Mouse (Mus musculus) A20 (cell line): ENCODE data around the gene Atox1.

ENCODE experiments used
- DNase-seq: peaks from one replicate; pipeline ENCODE4 v3.0.0-alpha.2; 2011; ENCODE audit warnings: low read depth, low spot score

Gene Atox1

GRCm38 (mm10) chr11:55414314-55414713, 46.7 kb downstream of the Atox1 start:
- DNase-seq = no peak

- DNase-seq = no peak
These were observed 47.6 kb downstream of the Atox1 start for GRCm38 (mm10) chr11:55413416-55413796.

- DNase-seq = no peak
These were observed 48.2 kb downstream of the Atox1 start for GRCm38 (mm10) chr11:55412680-55413415.

- DNase-seq = no peak
These were observed 49.0 kb downstream of the Atox1 start for GRCm38 (mm10) chr11:55412034-55412433.

GRCm38 (mm10) chr11:55410502-55410901, 50.5 kb downstream of the Atox1 start:
- no peak for DNase-seq

- no peak for DNase-seq
These were observed 51.0 kb downstream of the Atox1 start for GRCm38 (mm10) chr11:55410005-55410404.

GRCm38 (mm10) chr11:55407133-55407532, 53.9 kb downstream of the Atox1 start:
- no peak for DNase-seq

GRCm38 (mm10) chr11:55405601-55406469, 55.2 kb downstream of the Atox1 start:
- DNase-seq = no peak

- DNase-seq = no peak
These were observed 56.2 kb downstream of the Atox1 start for GRCm38 (mm10) chr11:55404659-55405457.

- no peak for DNase-seq
These were observed 60.2 kb downstream of the Atox1 start for GRCm38 (mm10) chr11:55400863-55401262.

GRCm38 (mm10) chr11:55398371-55398770, 62.7 kb downstream of the Atox1 start:
- DNase-seq = no peak

- DNase-seq = no peak
These were observed 63.6 kb downstream of the Atox1 start for GRCm38 (mm10) chr11:55397441-55397840.

- no peak for DNase-seq
These were observed 64.0 kb downstream of the Atox1 start for GRCm38 (mm10) chr11:55397036-55397435.
